Mouse (Mus musculus): ENCODE data around the gene Vps37b. TPM values are rescaled to one million over a fixed set of nuclear protein-coding genes. Genes with fewer than 3 reads are reported as not detected.

The Vps37b gene
- total and polyA plus RNA-seq, 2 experiments from 2014 or later: 54.3 to 75.5 TPM

- Histone ChIP-seq H3K4me2 (ENCODE audit: low read depth, low read length, poor library complexity, severe bottlenecking) (no peak overlapping the region), H3K9ac (replicated peaks; ENCODE audit: low read length, poor library complexity, severe bottlenecking) (no peak overlapping the region), H3K4me1 (ENCODE audit: insufficient read depth, low read length) (peaks cover 9% of the 10 kb centered on the region), H3K4me3 (ENCODE audit: low read depth, low read length) (no peak overlapping the region), H3K27ac (ENCODE audit: low read depth, low read length) (no peak overlapping the region), H3K27me3 (ENCODE audit: insufficient read depth, low read length) (no peaks in the 10 kb centered on the region), H3K9me3 (ENCODE audit: low read length) (no peaks in the 10 kb centered on the region), H3K36me3 (ENCODE audit: insufficient read depth, low read length) (no peaks in the 10 kb centered on the region)
- 75% methylated on average over 2 of the region's 2 CpGs for WGBS
- ATAC-seq (ENCODE audit: low FRiP score) (no peak), DNase-seq (ENCODE audit: low spot score) (no peak)
- no peak for TF ChIP-seq CTCF (IDR thresholded peaks at IDR 0.05)
These were observed 16.3 kb downstream of the Vps37b start for GRCm38 (mm10) chr5:124015727-124016126.

GRCm38 (mm10) chr5:124014791-124015251, 17.2 kb downstream of the Vps37b start:
- H3K9ac ChIP-seq (replicated peaks; ENCODE audit: low read length, poor library complexity, severe bottlenecking): no peak overlapping the region
- DNase-seq (ENCODE audit: low spot score): peak; percentile 76
- H3K4me3 ChIP-seq (ENCODE audit: low read depth, low read length): no peak overlapping the region
- no peaks in the 10 kb centered on the region for H3K27me3 ChIP-seq (ENCODE audit: insufficient read depth, low read length)
- peak overlapping the region; percentile 65 for H3K27ac ChIP-seq (ENCODE audit: low read depth, low read length)
- no peaks in the 10 kb centered on the region for H3K9me3 ChIP-seq (ENCODE audit: low read length)
- no peak for TF ChIP-seq CTCF (IDR thresholded peaks at IDR 0.05)
- peaks cover under 1% of the 10 kb centered on the region; the same call in 1 of the 2 replicates for H3K36me3 ChIP-seq (ENCODE audit: insufficient read depth, low read length)
- WGBS: 11% methylated on average over 11 of the region's 11 CpGs
- H3K4me2 ChIP-seq (ENCODE audit: low read depth, low read length, poor library complexity, severe bottlenecking): no peak overlapping the region; the same call in 1 of the 2 replicates
- peaks cover 17% of the 10 kb centered on the region for H3K4me1 ChIP-seq (ENCODE audit: insufficient read depth, low read length)
- no peak for ATAC-seq (ENCODE audit: low FRiP score)

- no peak for TF ChIP-seq CTCF (IDR thresholded peaks at IDR 0.05)
- peak overlapping the region; percentile 65 for H3K27ac ChIP-seq (ENCODE audit: low read depth, low read length)
- ATAC-seq (ENCODE audit: low FRiP score): no peak
- no peaks in the 10 kb centered on the region for H3K9me3 ChIP-seq (ENCODE audit: low read length)
- peaks cover 4% of the 10 kb centered on the region; the same call in 1 of the 2 replicates for H3K36me3 ChIP-seq (ENCODE audit: insufficient read depth, low read length)
- no peak overlapping the region for H3K9ac ChIP-seq (replicated peaks; ENCODE audit: low read length, poor library complexity, severe bottlenecking)
- no peaks in the 10 kb centered on the region for H3K27me3 ChIP-seq (ENCODE audit: insufficient read depth, low read length)
- peaks cover 17% of the 10 kb centered on the region for H3K4me1 ChIP-seq (ENCODE audit: insufficient read depth, low read length)
- H3K4me3 ChIP-seq (ENCODE audit: low read depth, low read length): no peak overlapping the region
- no peak overlapping the region for H3K4me2 ChIP-seq (ENCODE audit: low read depth, low read length, poor library complexity, severe bottlenecking)
- no peak for DNase-seq (ENCODE audit: low spot score)
- WGBS: 50% methylated on average over 3 of the region's 3 CpGs
These were observed 17.9 kb downstream of the Vps37b start for GRCm38 (mm10) chr5:124014180-124014579.

GRCm38 (mm10) chr5:124013747-124014146, 18.3 kb downstream of the Vps37b start:
- 79% methylated on average over 16 of the region's 16 CpGs for WGBS
- Histone ChIP-seq H3K27me3 (ENCODE audit: insufficient read depth, low read length) (no peaks in the 10 kb centered on the region), H3K4me2 (ENCODE audit: low read depth, low read length, poor library complexity, severe bottlenecking) (no peak overlapping the region), H3K36me3 (ENCODE audit: insufficient read depth, low read length) (peaks cover 4% of the 10 kb centered on the region), H3K27ac (ENCODE audit: low read depth, low read length) (peak overlapping the region; percentile 65), H3K9me3 (ENCODE audit: low read length) (no peaks in the 10 kb centered on the region), H3K4me1 (ENCODE audit: insufficient read depth, low read length) (peaks cover 17% of the 10 kb centered on the region), H3K9ac (replicated peaks; ENCODE audit: low read length, poor library complexity, severe bottlenecking) (no peak overlapping the region), H3K4me3 (ENCODE audit: low read depth, low read length) (no peak overlapping the region)
- no peak for ATAC-seq (ENCODE audit: low FRiP score)
- no peak for TF ChIP-seq CTCF (IDR thresholded peaks at IDR 0.05)
- no peak for DNase-seq (ENCODE audit: low spot score)

GRCm38 (mm10) chr5:124012885-124013284, 19.2 kb downstream of the Vps37b start:
- Histone ChIP-seq H3K9me3 (ENCODE audit: low read length) (no peaks in the 10 kb centered on the region), H3K4me1 (ENCODE audit: insufficient read depth, low read length) (peaks cover 17% of the 10 kb centered on the region), H3K27me3 (ENCODE audit: insufficient read depth, low read length) (no peaks in the 10 kb centered on the region), H3K4me2 (ENCODE audit: low read depth, low read length, poor library complexity, severe bottlenecking) (no peak overlapping the region), H3K27ac (ENCODE audit: low read depth, low read length) (0 out of 2 replicates have a peak overlapping the region, but pooled peaks have one; percentile 43), H3K9ac (replicated peaks; ENCODE audit: low read length, poor library complexity, severe bottlenecking) (no peak overlapping the region), H3K4me3 (ENCODE audit: low read depth, low read length) (no peak overlapping the region), H3K36me3 (ENCODE audit: insufficient read depth, low read length) (peaks cover 10% of the 10 kb centered on the region)
- ATAC-seq (ENCODE audit: low FRiP score) (no peak), DNase-seq (ENCODE audit: low spot score) (no peak)
- WGBS: 77% methylated on average over 10 of the region's 10 CpGs
- TF ChIP-seq CTCF (IDR thresholded peaks at IDR 0.05): peak; percentile 19; the same call in 1 of the 2 replicates

GRCm38 (mm10) chr5:124011927-124012326, 20.1 kb downstream of the Vps37b start:
- Histone ChIP-seq H3K4me2 (ENCODE audit: low read depth, low read length, poor library complexity, severe bottlenecking) (no peak overlapping the region), H3K9ac (replicated peaks; ENCODE audit: low read length, poor library complexity, severe bottlenecking) (peak overlapping the region; percentile 24; the same call in 1 of the 2 replicates), H3K4me1 (ENCODE audit: insufficient read depth, low read length) (peaks cover 17% of the 10 kb centered on the region), H3K36me3 (ENCODE audit: insufficient read depth, low read length) (peaks cover 20% of the 10 kb centered on the region), H3K27ac (ENCODE audit: low read depth, low read length) (peak overlapping the region; percentile 67), H3K27me3 (ENCODE audit: insufficient read depth, low read length) (no peaks in the 10 kb centered on the region), H3K9me3 (ENCODE audit: low read length) (no peaks in the 10 kb centered on the region), H3K4me3 (ENCODE audit: low read depth, low read length) (no peak overlapping the region)
- DNase-seq (ENCODE audit: low spot score) (no peak), ATAC-seq (ENCODE audit: low FRiP score) (no peak)
- TF ChIP-seq CTCF (IDR thresholded peaks at IDR 0.05): no peak
- 9% methylated on average over 8 of the region's 8 CpGs for WGBS
